Mouse (Mus musculus) urinary bladder, adult 18-20 months (tissue): ENCODE measurements at regions not wholly inside any gene's neighbourhood (a gene's known extent, or its start where the extent isn't known, plus 50 kb on each side); places are given as distances from the start of the nearest gene placed in this dataset.

Experiments used
- DNase-seq, 2 experiments: peaks; one replicate each; pipeline ENCODE4 v3.0.0; 2022; ENCODE audit warnings: low spot score in 2 of 2, mixed read lengths in 2 of 2

DNA sequence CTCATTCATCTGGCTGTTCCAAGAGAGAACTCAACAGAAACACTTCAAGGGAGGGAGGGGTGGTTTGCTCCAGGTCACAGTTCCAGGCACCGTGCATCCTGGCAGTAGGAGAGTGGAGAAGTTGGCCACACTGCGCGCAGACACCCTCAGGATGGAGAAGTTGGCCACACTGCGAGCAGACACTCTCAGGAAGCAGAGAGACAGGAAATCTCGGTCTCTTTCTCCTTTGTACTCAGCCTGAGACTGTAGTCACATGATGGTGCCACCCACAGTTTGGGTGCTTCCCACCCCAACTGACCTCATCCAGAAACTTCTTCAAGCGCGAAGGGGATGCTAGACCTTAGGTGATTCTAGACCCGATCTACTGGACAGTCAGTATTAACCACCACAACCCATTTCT is 170.4 kb downstream of the Bcl11b start:
- DNase-seq, result no peak

DNA sequence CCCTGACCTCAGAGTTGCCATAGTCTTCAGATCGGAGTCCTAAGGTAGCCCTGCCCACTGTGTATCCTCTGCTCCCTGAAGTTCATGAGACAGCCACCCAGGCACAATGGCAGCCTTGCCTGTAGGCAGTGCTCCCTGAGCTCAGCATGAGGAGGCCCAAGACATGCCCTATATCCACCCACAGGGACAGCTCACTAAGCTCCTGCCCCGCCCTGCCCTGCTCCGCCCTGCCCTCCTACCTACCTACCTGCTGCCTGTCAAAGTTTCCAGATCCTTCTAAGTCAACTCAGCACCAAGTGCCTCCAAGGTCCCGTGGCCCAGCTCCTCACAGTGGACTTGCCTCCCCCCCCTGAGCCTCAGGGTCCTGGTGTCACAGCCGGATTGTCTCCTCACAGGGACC is 168.9 kb downstream of the Bcl11b start:
- no peak for DNase-seq

DNA sequence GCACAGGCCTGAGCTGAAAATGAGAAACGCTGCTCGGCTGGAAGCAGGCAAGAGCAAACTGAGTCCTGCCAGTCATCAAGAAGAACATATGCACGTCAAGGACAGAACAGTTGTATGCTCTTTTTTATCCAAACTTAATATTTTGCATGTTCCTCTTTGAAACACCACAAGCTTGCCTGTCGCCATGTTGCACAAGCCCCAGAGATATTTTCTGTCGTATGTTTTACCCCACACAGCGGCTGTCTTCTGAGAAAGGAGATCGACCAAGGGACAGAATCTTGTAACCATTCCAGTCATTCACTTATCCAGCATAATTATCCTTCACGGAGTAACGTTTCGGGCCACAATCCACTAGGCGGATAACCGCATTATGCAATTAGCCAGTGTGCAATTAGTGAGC is 165.7 kb downstream of the Bcl11b start:
- no peak for DNase-seq

DNA sequence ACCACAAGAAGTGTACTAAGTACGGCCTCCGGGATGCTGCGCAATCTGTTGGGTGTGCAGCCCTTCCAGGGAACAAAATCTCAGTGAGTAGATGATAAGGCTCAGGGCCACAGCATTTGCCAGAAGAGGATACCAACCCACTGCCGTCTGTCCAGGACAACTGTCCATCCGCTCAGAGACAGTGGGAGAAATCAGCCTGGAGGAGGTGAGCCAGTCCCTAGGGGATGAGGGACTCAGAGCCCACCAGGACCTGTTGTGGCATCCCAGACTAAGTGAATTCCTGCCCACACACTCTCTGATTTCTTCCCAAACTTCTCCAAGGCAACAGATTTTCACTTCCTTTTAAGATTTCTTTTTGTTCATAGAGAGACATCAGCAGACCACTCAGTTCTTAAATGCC is 158.8 kb downstream of the Bcl11b start:
- no peak for DNase-seq

DNA sequence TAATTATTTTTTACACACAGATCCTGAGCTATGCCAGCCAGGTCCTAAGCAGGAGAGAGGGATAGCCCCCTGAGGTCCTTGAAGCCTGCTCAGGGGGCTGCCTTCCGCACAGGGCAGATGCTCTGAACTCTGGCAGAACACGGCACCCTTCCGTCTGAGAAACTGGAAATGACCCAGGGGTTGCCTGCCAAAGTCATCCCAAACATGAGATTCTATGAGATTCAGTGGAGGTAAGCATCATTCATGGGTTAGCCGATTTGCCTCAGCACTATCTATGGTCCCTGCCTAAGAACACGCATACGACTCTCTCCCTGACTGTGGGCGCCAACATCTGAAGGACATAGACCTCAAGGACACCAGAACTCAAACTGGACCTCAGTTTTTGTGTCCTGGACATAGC is 152.8 kb downstream of the Bcl11b start:
- no peak for DNase-seq

DNA sequence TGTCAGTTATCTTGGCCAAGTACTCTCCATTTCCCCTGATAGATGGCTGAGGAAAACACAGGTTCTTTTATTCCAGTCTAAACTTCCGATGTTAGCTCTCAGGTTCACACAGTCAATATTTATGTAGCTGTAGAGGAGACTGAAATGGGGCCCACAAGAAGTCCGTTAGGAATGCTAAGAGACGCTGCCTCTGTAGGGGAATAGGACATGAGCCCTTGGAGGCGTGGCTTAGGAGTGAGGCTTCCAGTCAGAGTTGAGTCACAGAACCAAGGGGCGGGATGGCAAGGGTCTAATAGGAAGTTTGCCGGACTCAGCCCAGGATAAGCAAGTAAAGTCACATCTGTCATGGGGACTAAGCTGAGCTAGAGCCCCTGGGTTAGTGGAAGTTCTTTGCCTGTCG is 150.5 kb downstream of the Bcl11b start:
- DNase-seq, result no peak

DNA sequence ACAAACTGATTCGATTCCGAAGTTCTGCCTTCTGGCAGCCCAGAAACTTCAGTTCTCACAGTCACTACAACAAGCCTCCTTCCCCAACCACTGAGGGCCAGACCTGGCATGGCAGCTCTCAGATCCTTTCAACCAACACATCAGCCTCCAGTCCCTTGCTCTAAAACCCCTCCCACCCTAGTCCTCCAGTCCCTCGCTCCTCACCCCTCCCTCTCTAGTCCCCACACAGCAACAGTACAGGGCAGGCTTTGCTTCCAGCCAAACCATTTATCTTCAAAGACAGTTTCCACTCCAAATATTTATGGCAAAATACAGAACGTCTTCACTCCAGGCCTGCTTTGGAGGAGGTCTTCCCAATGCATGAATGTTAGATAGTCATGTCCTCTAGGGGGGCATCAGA is 147.9 kb downstream of the Bcl11b start:
- DNase-seq, result no peak

DNA sequence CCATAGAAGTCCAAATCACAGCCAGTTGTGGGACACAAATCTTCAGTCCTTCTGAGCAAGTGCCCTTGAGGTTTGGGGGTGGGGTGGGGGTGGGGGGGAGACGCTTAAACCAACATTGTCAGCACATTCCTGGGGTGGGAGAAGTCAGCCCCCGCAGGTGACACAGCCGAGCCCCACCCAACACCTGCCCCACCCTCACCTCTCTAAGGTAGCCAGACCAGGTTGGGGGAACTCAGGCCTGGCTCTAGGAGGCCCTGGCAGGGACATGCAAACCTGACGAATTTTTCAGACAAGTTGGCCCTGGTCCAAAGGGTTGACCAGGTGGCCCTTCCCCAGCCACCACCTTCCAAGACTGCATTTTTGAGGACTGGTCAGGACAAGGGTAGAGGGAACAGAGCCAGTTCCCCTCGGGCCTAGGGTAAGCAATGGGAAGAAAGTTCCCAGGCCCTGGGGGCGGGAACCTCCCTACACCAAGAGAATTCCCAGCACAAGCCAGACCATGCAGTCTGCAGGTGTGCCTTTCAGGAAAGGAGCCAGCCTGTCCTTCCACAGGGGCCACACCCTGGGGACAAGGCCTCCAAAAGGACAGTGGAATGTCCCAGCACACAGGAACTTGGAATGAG is 146.9 kb downstream of the Bcl11b start:
- DNase-seq, result peak in 1 of 2 experiments; percentile 16

DNA sequence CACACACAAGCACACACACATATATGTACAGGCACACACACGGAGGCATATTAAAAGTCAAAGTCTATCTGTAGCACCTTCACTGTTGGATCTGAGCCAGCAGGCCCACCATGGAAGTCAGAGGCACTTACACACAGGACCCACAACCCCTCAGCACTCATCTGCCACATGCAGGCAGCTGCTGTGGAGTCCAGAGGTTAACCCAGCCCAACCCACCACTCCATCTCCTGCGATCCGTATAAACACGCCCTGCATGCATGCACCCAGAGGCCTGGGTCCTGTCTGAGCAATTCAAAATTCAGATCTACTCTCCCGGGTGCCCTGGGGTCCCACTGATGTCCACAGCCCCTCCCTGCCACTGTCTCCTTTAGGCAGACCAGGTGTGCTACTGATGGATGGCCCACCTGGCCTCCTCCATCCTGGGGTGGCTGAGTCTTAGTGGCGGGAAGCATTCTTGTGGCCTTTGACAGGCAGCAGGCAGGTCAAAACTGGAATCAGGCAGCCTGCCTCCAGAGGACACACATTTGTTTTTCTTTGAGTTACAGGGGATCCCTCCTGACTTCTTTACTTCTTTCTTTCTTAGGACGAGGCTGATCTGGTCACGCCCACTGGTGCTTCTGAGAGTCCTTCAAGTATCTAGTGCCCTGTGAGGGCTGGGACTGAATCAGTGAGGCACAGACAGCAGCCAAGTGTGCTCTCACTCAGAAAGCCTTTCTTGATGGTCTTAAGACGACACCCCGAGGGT is 144.7 kb downstream of the Bcl11b start:
- DNase-seq, result no peak

DNA sequence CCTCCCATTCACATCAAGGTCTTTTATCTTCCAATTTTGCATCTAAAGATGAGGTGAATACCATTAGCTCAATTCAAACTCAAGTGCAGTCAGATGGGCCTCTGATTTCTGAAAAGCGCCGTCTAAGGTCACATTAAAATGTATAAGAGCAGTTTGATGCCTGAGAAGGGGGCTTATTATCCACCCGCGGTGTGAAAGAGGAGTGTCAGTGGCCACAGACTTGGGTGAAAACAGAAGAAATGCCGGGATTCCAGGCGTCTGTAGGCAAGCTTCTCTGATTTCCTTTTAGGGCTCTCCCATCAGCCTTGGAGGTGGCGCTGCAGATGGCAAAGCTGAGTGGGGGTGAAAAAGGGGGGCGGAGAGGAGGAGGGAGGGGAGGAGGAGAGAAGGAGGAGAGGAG is 143.7 kb downstream of the Bcl11b start:
- DNase-seq, result no peak

DNA sequence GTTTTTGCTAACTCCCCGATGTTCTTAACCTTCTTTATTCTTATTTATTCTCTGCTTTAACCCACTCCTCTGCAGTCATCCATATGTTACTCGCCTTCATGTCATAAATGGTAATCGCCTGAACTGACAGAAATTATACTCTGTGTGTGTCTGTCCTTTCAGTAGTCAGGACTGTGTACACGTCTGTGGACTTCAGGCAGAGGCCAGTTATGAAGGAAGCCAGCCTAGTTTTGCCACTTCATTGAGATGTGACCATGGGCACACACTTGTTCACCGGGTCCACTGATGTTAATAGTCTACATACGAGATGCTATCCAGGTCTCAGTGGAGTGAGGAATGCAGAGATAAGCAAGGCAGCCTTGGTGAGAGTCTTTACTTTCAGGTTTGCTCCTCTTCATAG is 143.0 kb downstream of the Bcl11b start:
- DNase-seq, result no peak
